Mouse (Mus musculus): Measurements from ENCODE around the gene Cnot11.

The Cnot11 gene

DNA sequence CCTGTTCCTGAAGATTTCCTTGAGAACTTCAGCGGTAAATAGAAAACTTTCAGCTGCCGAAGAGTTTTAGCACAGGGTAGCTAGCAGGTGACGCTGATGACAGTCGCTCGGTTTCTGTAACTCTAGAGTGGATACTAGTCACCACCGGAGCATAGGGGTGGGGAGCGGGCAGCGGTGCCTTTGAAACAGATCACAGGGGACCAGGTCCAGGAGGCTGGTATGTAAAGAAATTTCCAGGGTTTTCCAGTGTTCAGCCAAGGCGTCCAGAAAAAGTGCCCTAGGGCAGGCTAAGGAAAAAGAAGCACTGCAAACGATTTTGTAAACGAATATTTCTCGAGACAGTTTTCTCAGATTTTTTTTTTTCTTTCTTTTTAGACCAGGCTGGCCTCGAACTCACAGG lies at the start of gene Cnot11:
Gene Cnot11 (plus strand): TSS at position 162 of the 400 bp plus-strand sequence.
- DNase-seq (ENCODE audit: low read depth, low spot score), result no peak

GRCm38 (mm10) chr1:39487370-39487769 lies 47.4 kb upstream of the Cnot11 start:
- DNase-seq (ENCODE audit: low read depth, low spot score), result no peak

GRCm38 (mm10) chr1:39493165-39493564 lies 41.6 kb upstream of the Cnot11 start:
- DNase-seq (ENCODE audit: low read depth, low spot score), result no peak

DNA sequence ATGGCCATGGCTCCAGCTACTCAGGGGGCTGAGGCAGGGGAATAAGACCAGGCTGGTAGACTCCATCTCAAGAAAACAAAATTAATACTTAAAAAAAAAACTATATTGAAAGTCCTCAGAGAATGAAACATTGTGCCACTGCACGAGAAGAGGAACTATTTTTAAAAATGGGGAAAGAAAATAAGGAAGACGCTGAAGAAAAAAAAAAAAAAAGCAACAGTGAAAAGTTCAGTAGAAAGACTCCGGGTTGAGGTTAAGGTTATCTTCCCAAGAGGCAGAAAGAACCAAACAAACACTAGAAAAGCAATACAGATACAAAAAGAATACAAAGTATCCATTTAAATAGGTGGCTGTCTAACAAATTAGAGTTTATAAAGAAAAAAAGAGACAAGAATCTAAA lies 41.1 kb upstream of the Cnot11 start:
- no peak for DNase-seq (ENCODE audit: low read depth, low spot score)

- DNase-seq (ENCODE audit: low read depth, low spot score), result no peak
Measured at GRCm38 (mm10) chr1:39496995-39497394, 37.8 kb upstream of the Cnot11 start.

GRCm38 (mm10) chr1:39497748-39498147 lies 37.0 kb upstream of the Cnot11 start:
- no peak for DNase-seq (ENCODE audit: low read depth, low spot score)

DNA sequence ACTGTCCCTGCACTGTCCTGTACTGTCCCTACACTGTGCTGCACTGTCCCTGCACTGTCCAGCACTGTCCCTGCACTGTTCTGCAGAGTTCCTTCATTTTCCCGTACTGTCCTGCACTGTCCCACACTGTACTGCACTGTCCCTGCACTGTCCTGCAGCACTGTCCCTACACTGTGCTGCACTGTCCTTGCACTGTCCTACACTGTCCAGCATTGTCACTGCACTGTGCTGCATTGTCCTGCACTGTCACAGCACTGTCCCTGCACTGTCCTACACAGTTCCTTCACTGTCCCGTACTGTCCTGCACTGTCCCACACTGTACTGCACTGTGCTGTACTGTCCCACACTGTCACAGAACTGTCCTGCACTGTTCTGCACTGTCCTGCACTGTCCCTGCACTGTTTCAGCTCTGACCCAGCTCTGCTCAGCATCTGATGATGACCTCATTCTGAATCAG lies 35.3 kb upstream of the Cnot11 start:
- no peak for DNase-seq (ENCODE audit: low read depth, low spot score)

- no peak for DNase-seq (ENCODE audit: low read depth, low spot score)
Measured at GRCm38 (mm10) chr1:39502817-39503633, 31.8 kb upstream of the Cnot11 start.

GRCm38 (mm10) chr1:39504261-39504660 lies 30.5 kb upstream of the Cnot11 start:
- DNase-seq (ENCODE audit: low read depth, low spot score), result no peak

- DNase-seq (ENCODE audit: low read depth, low spot score), result no peak
Measured at GRCm38 (mm10) chr1:39505600-39505999, 29.2 kb upstream of the Cnot11 start.

- DNase-seq (ENCODE audit: low read depth, low spot score), result no peak
Measured at GRCm38 (mm10) chr1:39511775-39512174, 23.0 kb upstream of the Cnot11 start.

DNA sequence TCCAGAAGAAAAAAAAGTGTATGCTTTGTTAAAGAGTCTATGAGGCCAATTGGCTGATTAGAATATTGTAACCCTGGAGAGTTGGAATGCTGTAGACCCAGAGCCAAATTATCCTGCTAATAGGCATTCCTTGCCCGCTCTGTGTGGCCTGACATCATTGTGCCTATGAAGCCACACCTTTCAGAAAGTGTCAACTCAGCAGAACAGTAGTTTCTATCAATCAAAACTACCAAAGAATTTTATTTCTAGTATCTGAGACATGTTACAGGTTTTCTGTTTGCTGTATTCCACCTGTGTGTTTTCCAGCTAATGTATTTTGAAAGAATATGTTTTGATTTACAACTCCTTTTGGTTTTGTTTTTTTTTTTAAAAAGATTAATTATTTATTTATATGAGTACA lies 22.6 kb upstream of the Cnot11 start:
- no peak for DNase-seq (ENCODE audit: low read depth, low spot score)

DNA sequence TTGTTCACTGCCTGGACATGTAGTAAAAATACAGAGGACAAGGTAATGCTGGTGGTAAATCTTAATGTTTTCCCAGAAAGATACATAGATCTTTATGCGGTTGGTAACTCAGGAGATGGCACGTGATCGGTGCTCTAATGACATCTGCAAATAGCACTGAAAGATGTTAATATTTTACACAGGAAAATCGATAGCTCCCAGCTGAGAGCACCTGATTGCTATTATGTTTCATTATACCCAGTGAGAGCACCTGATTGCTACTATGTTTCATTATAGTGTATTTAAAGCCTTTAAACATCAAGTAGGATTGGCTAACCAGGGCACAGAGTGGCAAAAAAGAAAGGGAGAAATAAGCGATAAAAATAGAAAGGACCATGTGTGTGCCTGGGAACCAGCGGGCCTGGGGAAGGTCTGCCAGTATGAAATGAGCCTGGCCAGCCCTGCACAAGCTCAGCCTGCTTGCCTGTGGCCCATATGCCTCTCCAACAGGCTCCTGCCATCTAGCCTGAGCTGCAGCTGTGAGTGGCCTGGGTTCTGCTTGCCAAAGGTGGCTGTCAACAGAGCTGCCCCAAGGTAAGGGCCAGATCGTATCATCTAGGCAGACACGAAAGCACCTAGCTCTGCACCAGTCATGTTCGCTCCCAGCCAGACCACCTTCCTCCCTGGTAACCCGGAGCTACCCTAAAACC lies 19.3 kb upstream of the Cnot11 start:
- DNase-seq (ENCODE audit: low read depth, low spot score), result no peak

GRCm38 (mm10) chr1:39521326-39521725 lies 13.5 kb upstream of the Cnot11 start:
- no peak for DNase-seq (ENCODE audit: low read depth, low spot score)

DNA sequence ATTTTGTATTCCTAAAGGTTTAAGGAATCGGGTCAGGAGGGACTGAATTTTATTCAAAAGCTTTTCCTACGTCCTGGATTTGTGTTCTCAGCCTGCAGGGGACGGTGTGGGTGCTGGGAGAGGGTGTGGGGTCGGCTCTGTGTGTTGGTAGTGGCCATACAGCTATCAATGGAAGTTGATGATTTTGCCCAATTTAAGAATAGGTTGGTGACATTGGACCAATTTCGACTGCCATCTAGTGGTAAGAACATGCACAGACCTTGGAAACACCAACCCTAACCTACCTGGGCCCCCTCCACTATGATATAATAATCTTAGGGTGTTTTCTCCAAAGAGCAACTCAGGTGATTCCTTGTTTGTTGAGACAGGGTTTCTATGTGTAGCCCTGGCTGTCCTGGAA lies 12.3 kb upstream of the Cnot11 start:
- DNase-seq (ENCODE audit: low read depth, low spot score), result peak; percentile 43

DNA sequence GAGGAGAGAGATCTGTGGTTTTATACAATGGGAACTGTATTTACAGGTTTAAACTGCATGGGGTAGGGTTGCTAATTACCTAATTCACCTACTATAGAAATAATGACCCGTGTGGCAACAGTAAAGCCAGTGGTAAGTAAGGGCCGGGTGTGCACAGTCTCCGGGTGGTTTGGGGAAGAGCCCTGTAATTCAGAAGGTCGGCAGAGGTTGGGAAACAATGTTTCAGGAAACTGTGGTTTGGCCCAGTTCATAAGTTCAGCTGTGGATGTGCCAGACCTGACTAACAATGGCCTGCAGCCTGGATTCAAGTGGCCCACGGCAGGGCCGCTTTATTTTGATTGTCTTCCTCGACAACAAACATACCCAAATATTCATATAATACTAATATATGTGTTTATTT lies 9.0 kb upstream of the Cnot11 start:
- DNase-seq (ENCODE audit: low read depth, low spot score), result no peak

- no peak for DNase-seq (ENCODE audit: low read depth, low spot score)
Measured at GRCm38 (mm10) chr1:39526371-39527167, 8.2 kb upstream of the Cnot11 start.

GRCm38 (mm10) chr1:39527432-39527831 lies 7.4 kb upstream of the Cnot11 start:
- peak; percentile 79 for DNase-seq (ENCODE audit: low read depth, low spot score)

GRCm38 (mm10) chr1:39528319-39528718 lies 6.5 kb upstream of the Cnot11 start:
- DNase-seq (ENCODE audit: low read depth, low spot score), result no peak

DNA sequence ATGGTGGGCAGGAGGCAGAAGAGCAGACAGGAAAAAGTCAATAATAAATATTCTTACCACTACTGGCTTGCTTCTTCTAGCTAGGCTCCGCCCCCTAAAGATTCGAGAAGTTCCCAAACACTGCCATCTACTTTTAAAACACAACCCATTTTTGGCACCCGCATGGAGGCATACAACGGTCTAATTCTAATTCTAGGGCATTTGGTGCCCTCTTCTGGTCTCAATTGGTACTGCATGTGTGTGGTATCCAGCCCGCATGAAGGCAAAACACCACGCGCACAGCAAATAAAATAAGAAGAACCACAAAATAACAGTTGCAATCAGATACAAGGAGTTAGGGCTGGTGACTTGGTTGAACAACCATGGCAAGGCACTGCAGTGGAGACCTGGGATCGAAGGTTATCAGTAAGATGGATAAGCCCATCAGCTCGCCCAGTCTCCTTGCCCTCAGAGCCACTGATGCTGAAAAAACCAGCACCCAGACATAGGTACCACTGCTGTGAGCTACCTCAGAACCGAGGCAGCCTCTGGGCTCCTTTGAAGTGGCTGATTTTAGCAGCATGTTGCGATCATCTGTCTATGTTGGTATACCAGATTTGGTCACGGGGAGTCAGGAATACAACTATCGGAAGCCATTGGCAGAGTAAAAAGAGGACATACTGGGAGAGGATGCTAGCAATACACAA lies 4.4 kb upstream of the Cnot11 start:
- peak; percentile 73 for DNase-seq (ENCODE audit: low read depth, low spot score)

GRCm38 (mm10) chr1:39531036-39531435 lies 3.8 kb upstream of the Cnot11 start:
- no peak for DNase-seq (ENCODE audit: low read depth, low spot score)

DNA sequence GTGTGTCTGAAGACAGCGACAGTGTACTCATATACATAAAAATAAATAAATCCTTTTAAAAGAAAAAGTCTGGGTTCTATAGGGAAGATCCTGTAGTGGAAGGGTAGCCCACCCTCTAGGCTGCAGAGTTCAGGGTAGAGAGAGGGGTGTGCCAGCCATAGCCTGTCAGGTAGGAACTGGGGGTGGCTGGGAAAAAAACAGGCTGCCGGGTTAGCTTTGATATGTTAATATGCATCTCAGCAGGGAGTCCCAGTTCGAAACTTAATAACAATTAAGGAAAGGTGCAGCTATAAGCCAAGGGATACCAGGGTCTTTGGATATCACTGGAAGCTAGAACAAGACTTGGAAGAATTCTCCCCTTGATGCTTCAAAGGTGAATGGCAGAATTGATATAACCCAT lies 875 bp upstream of the Cnot11 start:
- no peak for DNase-seq (ENCODE audit: low read depth, low spot score)

Data from forelimb bud, embryonic 11.5 days (tissue).